Mouse (Mus musculus) midbrain, postnatal 0 days (tissue): ENCODE measurements at regions not wholly inside any gene's neighbourhood (a gene's known extent, or its start where the extent isn't known, plus 50 kb on each side); places are given as distances from the start of the nearest gene placed in this dataset.

Experiments
- ATAC-seq: fragments of 200-750 bp; cut with Nextera tagmentation; 2 replicates; pipeline ENCODE4 v1.8.0; 2017; ENCODE audit warnings: moderate number of reproducible peaks, mild to moderate bottlenecking, moderate TSS enrichment, moderate library complexity; ENCODE audit not compliant: low FRiP score
- DNase-seq: peaks from one replicate; pipeline ENCODE4 v3.0.0-alpha.2; 2015; ENCODE audit warnings: low spot score
- H3K27ac ChIP-seq: fragments of 300-500 bp; sonication (generic); 2 replicates; pipeline ENCODE4 v1.5.1; 2014; ENCODE audit warnings: low read depth, mild to moderate bottlenecking, low read length, mixed read lengths
- H3K27me3 ChIP-seq: fragments of 300-500 bp; sonication (generic); 2 replicates; pipeline ENCODE4 v1.6.1; 2014; ENCODE audit warnings: low read length, control low read depth, mixed read lengths; ENCODE audit not compliant: insufficient read depth
- H3K36me3 ChIP-seq: fragments of 300-500 bp; sonication (generic); 2 replicates; pipeline ENCODE4 v1.6.1; 2014; ENCODE audit warnings: low read length, control low read depth, mixed read lengths; ENCODE audit not compliant: insufficient read depth
- H3K4me1 ChIP-seq: fragments of 300-500 bp; sonication (generic); 2 replicates; pipeline ENCODE4 v1.6.1; 2014; ENCODE audit warnings: mild to moderate bottlenecking, control low read depth, antibody characterized with exemption, low read length, mixed read lengths; ENCODE audit not compliant: insufficient read depth
- H3K4me2 ChIP-seq: fragments of 300-500 bp; sonication (generic); 2 replicates; pipeline ENCODE4 v1.6.1; 2014; ENCODE audit warnings: low read depth, mild to moderate bottlenecking, low read length, mixed read lengths; ENCODE audit not compliant: poor library complexity, severe bottlenecking
- H3K4me3 ChIP-seq: fragments of 300-500 bp; sonication (generic); 2 replicates; pipeline ENCODE4 v1.5.1; 2014; ENCODE audit warnings: low read depth, mild to moderate bottlenecking, low read length, moderate library complexity
- H3K9ac ChIP-seq: fragments of 300-500 bp; sonication (generic); replicated peaks from 2 replicates; pipeline ENCODE4 v1.6.1; 2014; ENCODE audit warnings: mild to moderate bottlenecking, low read length, moderate library complexity, mixed read lengths; ENCODE audit not compliant: poor library complexity, severe bottlenecking
- H3K9me3 ChIP-seq: fragments of 300-500 bp; sonication (generic); 2 replicates; pipeline ENCODE4 v1.6.1; 2016; ENCODE audit warnings: low read length, control low read depth
- CTCF ChIP-seq: IDR thresholded peaks from 2 replicates; pipeline ENCODE4 v1.5.1; 2016; ENCODE audit warnings: antibody characterized with exemption, mild to moderate bottlenecking
- WGBS: fragments of 180-500 bp; shearing (Covaris S2); extraction: QIAGEN DNeasy Blood & Tissue Kit; methylation state at CpG from one replicate; pipeline ENCODE4 v1.1.7; 2014; 5-methylcytosine and 5-hydroxymethylcytosine counted together

DNA sequence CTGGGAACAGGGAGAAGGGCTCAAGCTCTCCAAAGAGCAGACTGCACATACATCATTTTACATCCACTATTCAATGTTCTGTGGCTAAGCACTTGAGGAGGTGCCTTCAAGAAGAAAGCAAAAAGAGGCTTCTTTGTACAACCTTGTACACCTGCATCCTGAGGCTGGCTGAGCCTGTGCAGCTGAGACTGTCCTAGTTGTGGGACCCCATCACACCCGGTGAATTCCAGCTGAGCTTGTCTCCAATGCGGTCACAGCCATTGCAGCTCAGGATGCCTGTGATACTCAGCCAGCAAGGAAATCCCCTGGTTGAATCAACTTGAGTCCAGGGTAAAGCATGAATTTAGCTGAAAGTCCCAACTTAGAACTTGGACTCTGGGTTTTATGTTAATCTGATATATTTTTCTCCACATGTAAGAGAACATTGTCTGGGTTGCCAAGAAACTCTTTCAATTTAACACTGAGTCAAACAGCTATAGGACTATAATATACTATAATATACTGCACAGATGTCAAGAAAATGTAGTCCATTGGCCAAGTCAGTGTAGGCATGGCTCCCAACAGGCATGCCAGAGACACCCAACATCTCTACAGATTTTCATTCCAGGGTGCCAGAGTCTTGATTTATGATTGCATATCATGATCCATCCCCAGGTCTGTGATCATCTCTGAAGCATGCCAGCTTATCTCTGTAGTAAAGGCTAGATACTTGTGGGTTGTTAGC, 599.2 kb downstream of the Pard3 start:
- no peaks in the 10 kb centered on the region for H3K27me3 ChIP-seq
- 98% methylated on average over 2 of the region's 2 CpGs for WGBS
- no peak overlapping the region for H3K4me3 ChIP-seq
- H3K36me3 ChIP-seq: no peaks in the 10 kb centered on the region
- ATAC-seq (no peak), DNase-seq (no peak)
- H3K9me3 ChIP-seq: no peaks in the 10 kb centered on the region
- TF ChIP-seq CTCF: no peak
- H3K4me2 ChIP-seq: no peak overlapping the region
- no peak overlapping the region for H3K9ac ChIP-seq
- no peak overlapping the region for H3K27ac ChIP-seq
- H3K4me1 ChIP-seq: no peaks in the 10 kb centered on the region

DNA sequence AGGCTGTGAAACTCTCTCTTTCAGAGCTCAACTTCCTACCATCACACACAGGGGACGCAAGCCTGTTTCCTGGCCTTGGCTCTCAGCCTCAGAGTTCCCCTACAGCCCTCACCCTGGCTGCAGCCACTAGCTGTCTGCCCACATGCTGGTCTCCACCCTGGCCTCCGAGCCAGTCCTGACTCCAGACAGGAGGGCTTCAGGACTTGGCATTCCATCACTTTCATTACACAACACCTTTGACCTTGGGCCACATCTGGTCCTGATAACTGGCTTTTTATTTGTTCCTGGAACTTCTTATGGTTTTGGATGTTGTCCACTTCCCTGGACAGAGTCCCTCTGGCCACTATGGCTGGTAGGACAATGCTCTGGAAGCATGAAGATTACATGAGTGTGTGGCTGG, 602.9 kb downstream of the Pard3 start:
- Histone ChIP-seq H3K4me1 (no peaks in the 10 kb centered on the region), H3K4me2 (no peak overlapping the region), H3K27ac (no peak overlapping the region), H3K9me3 (no peaks in the 10 kb centered on the region), H3K36me3 (no peaks in the 10 kb centered on the region), H3K9ac (no peak overlapping the region), H3K27me3 (no peaks in the 10 kb centered on the region), H3K4me3 (no peak overlapping the region)
- DNase-seq: no peak
- ATAC-seq: no peak
- no peak for TF ChIP-seq CTCF
- 79% methylated on average over 2 of the region's 2 CpGs for WGBS

DNA sequence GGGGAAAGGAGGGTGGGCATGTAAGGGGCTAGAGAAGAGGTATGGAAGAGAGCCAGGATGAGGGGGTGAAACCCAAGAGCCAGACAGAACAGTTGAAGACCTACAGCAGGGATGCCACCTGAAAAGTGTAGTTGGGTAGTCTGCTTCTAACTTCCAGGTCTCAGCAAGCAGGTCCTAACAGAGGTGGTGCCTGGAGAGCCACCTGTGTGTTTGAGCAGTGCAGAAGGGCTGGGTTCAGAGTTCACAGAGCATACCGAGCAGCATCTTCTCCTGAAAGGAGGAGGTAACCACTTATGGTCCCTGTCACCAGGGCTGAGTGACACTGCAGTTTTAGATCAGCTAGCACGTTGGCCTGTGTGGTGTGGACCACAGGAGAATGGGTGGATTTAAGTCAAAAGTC, 605.3 kb downstream of the Pard3 start:
- ATAC-seq (no peak), DNase-seq (no peak)
- TF ChIP-seq CTCF: no peak
- Histone ChIP-seq H3K4me1 (no peaks in the 10 kb centered on the region), H3K36me3 (no peaks in the 10 kb centered on the region), H3K27ac (no peak overlapping the region), H3K4me2 (no peak overlapping the region), H3K4me3 (no peak overlapping the region), H3K27me3 (no peaks in the 10 kb centered on the region), H3K9me3 (no peaks in the 10 kb centered on the region), H3K9ac (no peak overlapping the region)
- 75% methylated on average over 2 of the region's 2 CpGs for WGBS

DNA sequence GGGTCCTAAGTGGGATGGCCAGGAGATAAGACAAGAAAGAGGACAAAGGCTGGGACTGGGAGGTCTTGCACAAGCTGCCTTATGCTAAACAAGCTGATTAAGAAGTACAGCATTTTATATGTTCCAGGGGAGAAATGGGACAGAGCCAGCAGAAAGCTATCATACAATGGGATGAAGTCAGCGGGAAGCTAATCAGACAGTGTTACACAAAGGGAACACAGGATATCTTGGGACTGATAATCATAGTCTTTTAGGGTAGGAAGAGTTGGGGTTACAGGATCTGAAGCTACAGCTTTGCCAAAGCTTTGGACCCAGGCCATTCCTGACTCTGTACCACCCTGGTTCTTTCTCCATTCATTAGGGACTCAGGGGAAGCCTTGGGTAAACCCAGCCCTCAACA, 610.4 kb downstream of the Pard3 start:
- Histone ChIP-seq H3K9ac (no peak overlapping the region), H3K36me3 (no peaks in the 10 kb centered on the region), H3K4me1 (no peaks in the 10 kb centered on the region), H3K4me2 (no peak overlapping the region), H3K9me3 (no peaks in the 10 kb centered on the region), H3K27me3 (no peaks in the 10 kb centered on the region), H3K27ac (no peak overlapping the region), H3K4me3 (no peak overlapping the region)
- 95% methylated on average over 1 of the region's 1 CpGs for WGBS
- no peak for DNase-seq
- ATAC-seq: no peak
- no peak for TF ChIP-seq CTCF

DNA sequence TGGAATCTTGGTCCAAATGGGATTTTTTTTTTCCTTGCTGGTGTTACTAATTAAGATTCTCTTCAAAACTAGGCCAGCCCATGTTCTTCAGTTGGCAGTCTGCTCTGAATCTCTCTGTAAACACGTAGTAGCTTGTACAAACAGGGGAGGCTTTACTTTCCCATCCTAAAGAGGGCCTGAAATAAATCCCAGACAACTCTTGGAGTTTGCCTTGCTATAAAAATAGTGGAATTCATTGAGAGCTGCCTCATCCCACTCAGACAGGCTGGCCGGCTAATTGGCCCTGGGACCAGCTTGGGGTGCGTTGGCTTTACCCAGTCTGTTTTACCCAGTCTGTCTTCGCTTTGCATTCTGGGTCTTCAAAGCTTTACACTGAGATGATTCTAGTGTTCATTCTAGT, 611.7 kb downstream of the Pard3 start:
- Histone ChIP-seq H3K4me1 (no peaks in the 10 kb centered on the region), H3K36me3 (no peaks in the 10 kb centered on the region), H3K9ac (no peak overlapping the region), H3K9me3 (no peaks in the 10 kb centered on the region), H3K27me3 (no peaks in the 10 kb centered on the region), H3K27ac (no peak overlapping the region), H3K4me2 (no peak overlapping the region), H3K4me3 (no peak overlapping the region)
- TF ChIP-seq CTCF: no peak
- ATAC-seq (no peak), DNase-seq (no peak)
- WGBS: 75% methylated on average over 4 of the region's 4 CpGs

DNA sequence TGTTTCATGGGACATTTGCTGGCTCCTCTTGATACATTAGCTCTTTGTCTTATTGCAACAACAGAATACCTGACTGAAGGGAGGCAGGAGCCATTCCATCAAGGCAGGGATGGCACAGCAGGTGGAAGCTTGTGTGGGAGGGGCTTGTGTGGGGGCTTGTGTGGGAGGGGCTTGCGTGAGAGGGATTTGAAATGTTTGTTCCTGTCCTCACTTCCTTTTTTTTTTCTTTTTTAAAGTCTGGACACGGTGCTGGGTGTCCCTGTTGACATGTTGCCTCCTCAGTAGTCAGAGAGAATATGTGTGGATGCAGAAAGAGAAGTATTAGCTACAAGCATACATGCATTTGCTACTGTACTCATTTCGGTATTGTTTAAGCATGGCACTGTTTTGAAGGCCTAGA, 616.5 kb downstream of the Pard3 start:
- Histone ChIP-seq H3K4me2 (no peak overlapping the region), H3K9me3 (no peaks in the 10 kb centered on the region), H3K27me3 (no peaks in the 10 kb centered on the region), H3K4me3 (no peak overlapping the region), H3K36me3 (no peaks in the 10 kb centered on the region), H3K4me1 (no peaks in the 10 kb centered on the region), H3K9ac (no peak overlapping the region), H3K27ac (no peak overlapping the region)
- no peak for ATAC-seq
- WGBS: 75% methylated on average over 3 of the region's 3 CpGs
- DNase-seq: no peak
- TF ChIP-seq CTCF: no peak
